Mouse (Mus musculus) layer of hippocampus, adult 2 months (tissue): Measurements from ENCODE around the gene Armc2. TPM values are rescaled to one million over a fixed set of nuclear protein-coding genes. Genes with fewer than 3 reads are reported as not detected.

Experiments used
- DNase-seq, 2 experiments: peaks; one replicate each; pipeline ENCODE4 v3.0.0; 2022; ENCODE audit warnings: low spot score in 2 of 2
- H3K27ac ChIP-seq: fragments of 200-600 bp; 2 replicates; pipeline ENCODE4 v1.8.1; 2022
- H3K4me3 ChIP-seq: fragments of 200-600 bp; 2 replicates; pipeline ENCODE4 v1.8.1; 2022; ENCODE audit warnings: mild to moderate bottlenecking
- CTCF ChIP-seq: fragments of 200-600 bp; conservative IDR thresholded peaks from 2 replicates; pipeline ENCODE4 v1.8.1; 2022; ENCODE audit warnings: antibody characterized with exemption, mild to moderate bottlenecking, moderate library complexity
- total RNA-seq, 2 experiments: library from RNA; stranded (reverse); gene quantifications; 2 replicates each; pipeline ENCODE4 v1.2.3; 2021

Armc2 gene
- total RNA-seq, 2 experiments from 2014 or later = 11.1 to 11.8 TPM

GRCm38 (mm10) chr10:42003576-42003975 lies 14.7 kb downstream of the Armc2 start:
- no peak for DNase-seq
- TF ChIP-seq CTCF = no peak
- H3K27ac ChIP-seq = no peak overlapping the region
- no peak overlapping the region for H3K4me3 ChIP-seq

GRCm38 (mm10) chr10:42002436-42002835 lies 15.8 kb downstream of the Armc2 start:
- Histone ChIP-seq H3K27ac (no peak overlapping the region), H3K4me3 (no peak overlapping the region)
- DNase-seq = no peak
- TF ChIP-seq CTCF = no peak

- H3K27ac ChIP-seq = no peak overlapping the region
- DNase-seq = no peak
- H3K4me3 ChIP-seq = no peak overlapping the region
- TF ChIP-seq CTCF = no peak
Observed at GRCm38 (mm10) chr10:42001260-42001659, 17.0 kb downstream of the Armc2 start.

- Histone ChIP-seq H3K4me3 (no peak overlapping the region), H3K27ac (no peak overlapping the region)
- no peak for TF ChIP-seq CTCF
- DNase-seq = no peak
Observed at GRCm38 (mm10) chr10:41997691-41998178, 20.5 kb downstream of the Armc2 start.

GRCm38 (mm10) chr10:41996157-41996556 lies 22.1 kb downstream of the Armc2 start:
- DNase-seq = no peak
- H3K4me3 ChIP-seq = no peak overlapping the region
- no peak overlapping the region for H3K27ac ChIP-seq
- TF ChIP-seq CTCF = no peak

GRCm38 (mm10) chr10:41995051-41995450 lies 23.2 kb downstream of the Armc2 start:
- no peak for TF ChIP-seq CTCF

GRCm38 (mm10) chr10:41994578-41994977 lies 23.7 kb downstream of the Armc2 start:
- H3K4me3 ChIP-seq = no peak overlapping the region
- DNase-seq = no peak
- no peak overlapping the region for H3K27ac ChIP-seq
- no peak for TF ChIP-seq CTCF

More at GRCm38 (mm10) chr10:41995051-41995450, 23.2 kb downstream of the Armc2 start:
- no peak overlapping the region for H3K27ac ChIP-seq
- no peak overlapping the region for H3K4me3 ChIP-seq
- no peak for DNase-seq

GRCm38 (mm10) chr10:41992059-41992440 lies 26.2 kb downstream of the Armc2 start:
- no peak for TF ChIP-seq CTCF
- Histone ChIP-seq H3K27ac (no peak overlapping the region), H3K4me3 (no peak overlapping the region)
- DNase-seq = no peak

- no peak for TF ChIP-seq CTCF
- Histone ChIP-seq H3K4me3 (no peak overlapping the region), H3K27ac (no peak overlapping the region)
- DNase-seq = no peak
Observed at GRCm38 (mm10) chr10:41991364-41992058, 26.7 kb downstream of the Armc2 start.

GRCm38 (mm10) chr10:41990896-41991295 lies 27.3 kb downstream of the Armc2 start:
- no peak for TF ChIP-seq CTCF
- Histone ChIP-seq H3K4me3 (no peak overlapping the region), H3K27ac (no peak overlapping the region)
- DNase-seq = no peak

GRCm38 (mm10) chr10:41988930-41989329 lies 29.3 kb downstream of the Armc2 start:
- no peak for TF ChIP-seq CTCF
- no peak for DNase-seq
- H3K4me3 ChIP-seq = no peak overlapping the region

GRCm38 (mm10) chr10:41986126-41986525 lies 32.1 kb downstream of the Armc2 start:
- Histone ChIP-seq H3K4me3 (no peak overlapping the region), H3K27ac (no peak overlapping the region)
- DNase-seq = no peak
- TF ChIP-seq CTCF = no peak

More at GRCm38 (mm10) chr10:41988930-41989329, 29.3 kb downstream of the Armc2 start:
- H3K27ac ChIP-seq = no peak overlapping the region

GRCm38 (mm10) chr10:41984221-41984620 lies 34.0 kb downstream of the Armc2 start:
- DNase-seq = no peak
- Histone ChIP-seq H3K27ac (no peak overlapping the region), H3K4me3 (no peak overlapping the region)
- no peak for TF ChIP-seq CTCF

- TF ChIP-seq CTCF = no peak
- H3K27ac ChIP-seq = no peak overlapping the region
- no peak for DNase-seq
- H3K4me3 ChIP-seq = no peak overlapping the region
Observed at GRCm38 (mm10) chr10:41982821-41983220, 35.4 kb downstream of the Armc2 start.
